Mouse (Mus musculus): Measurements from ENCODE around the gene Anapc7.

The Anapc7 gene

GRCm38 (mm10) chr5:122421271-122422068, at the start of gene Anapc7:
Gene Anapc7 (plus strand): TSS chr5:122421693.
- DNase-seq (ENCODE audit: low spot score in 2 of 2), result no peak

DNA sequence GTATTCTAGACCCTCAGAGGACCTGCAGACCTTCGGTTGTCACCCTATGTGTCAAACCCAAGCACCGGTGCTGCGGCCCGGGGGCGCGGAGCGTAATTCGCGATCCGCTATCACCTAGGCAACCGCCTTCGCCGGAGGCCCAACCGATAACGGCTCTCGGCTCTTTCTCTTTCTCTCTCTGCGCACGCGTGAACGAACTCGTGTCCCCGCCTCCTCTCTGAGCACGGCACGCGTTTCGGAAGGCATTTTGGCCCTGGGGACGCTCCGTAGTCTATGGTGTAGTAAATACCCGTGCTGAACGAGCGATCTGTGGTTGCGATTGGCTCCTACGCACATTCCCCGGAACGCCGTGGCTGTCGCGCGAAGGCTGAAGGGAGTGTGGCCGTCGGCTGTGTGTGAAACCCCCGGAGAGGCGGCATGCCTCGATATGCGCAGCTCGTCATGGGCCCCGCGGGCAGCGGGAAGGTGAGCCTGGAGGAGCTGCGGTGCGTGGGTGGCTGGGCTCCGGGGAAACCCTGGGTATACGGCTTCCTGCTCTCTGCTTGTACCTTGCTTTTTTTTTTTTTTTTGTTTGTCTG, 49.2 kb upstream of the Anapc7 start, which contains the start of gene Fam216a:
Fam216a (minus strand) TSS at position 173 of the 578 bp plus-strand sequence.
- peak; percentile 96 to 100 for DNase-seq (ENCODE audit: low spot score in 2 of 2)

DNA sequence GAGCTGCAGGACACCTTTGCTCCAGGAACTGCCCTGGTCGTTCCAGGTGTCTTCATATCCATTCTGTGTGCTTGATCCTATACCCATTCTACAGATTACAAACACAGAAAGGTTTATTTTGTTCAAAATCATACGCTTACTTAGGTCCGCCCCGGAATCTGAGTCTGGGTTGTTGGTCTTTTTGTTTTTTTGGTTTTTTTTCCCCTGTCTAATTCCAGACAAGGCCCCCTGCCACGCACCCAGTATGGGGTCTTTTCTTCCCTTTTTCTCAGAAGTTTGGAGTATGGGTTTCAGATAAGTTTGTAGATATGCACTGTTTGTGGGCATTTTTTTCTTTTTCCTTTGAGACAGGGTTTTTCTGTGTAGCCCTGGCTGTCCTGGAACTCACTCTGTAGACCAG, 48.6 kb upstream of the Anapc7 start:
- DNase-seq (ENCODE audit: low spot score in 2 of 2), result no peak

GRCm38 (mm10) chr5:122377101-122377833, 44.2 kb upstream of the Anapc7 start:
- DNase-seq (ENCODE audit: low spot score in 2 of 2), result no peak

GRCm38 (mm10) chr5:122378171-122378570, 43.3 kb upstream of the Anapc7 start:
- no peak for DNase-seq (ENCODE audit: low spot score in 2 of 2)

GRCm38 (mm10) chr5:122379374-122380155, 41.9 kb upstream of the Anapc7 start:
- peak in 1 of 2 experiments; percentile 82 for DNase-seq (ENCODE audit: low spot score in 2 of 2)

GRCm38 (mm10) chr5:122390006-122390405, 31.5 kb upstream of the Anapc7 start:
- DNase-seq (ENCODE audit: low spot score in 2 of 2), result no peak

- no peak for DNase-seq (ENCODE audit: low spot score in 2 of 2)
Measured at GRCm38 (mm10) chr5:122390671-122391070, 30.8 kb upstream of the Anapc7 start.

- no peak for DNase-seq (ENCODE audit: low spot score in 2 of 2)
Measured at GRCm38 (mm10) chr5:122391178-122391785, 30.2 kb upstream of the Anapc7 start.

- peak; percentile 62 to 91 for DNase-seq (ENCODE audit: low spot score in 2 of 2)
Measured at GRCm38 (mm10) chr5:122391786-122392180, 29.7 kb upstream of the Anapc7 start, which contains the start of gene Arpc3. Gene Arpc3 (plus strand): TSS chr5:122391878.

DNA sequence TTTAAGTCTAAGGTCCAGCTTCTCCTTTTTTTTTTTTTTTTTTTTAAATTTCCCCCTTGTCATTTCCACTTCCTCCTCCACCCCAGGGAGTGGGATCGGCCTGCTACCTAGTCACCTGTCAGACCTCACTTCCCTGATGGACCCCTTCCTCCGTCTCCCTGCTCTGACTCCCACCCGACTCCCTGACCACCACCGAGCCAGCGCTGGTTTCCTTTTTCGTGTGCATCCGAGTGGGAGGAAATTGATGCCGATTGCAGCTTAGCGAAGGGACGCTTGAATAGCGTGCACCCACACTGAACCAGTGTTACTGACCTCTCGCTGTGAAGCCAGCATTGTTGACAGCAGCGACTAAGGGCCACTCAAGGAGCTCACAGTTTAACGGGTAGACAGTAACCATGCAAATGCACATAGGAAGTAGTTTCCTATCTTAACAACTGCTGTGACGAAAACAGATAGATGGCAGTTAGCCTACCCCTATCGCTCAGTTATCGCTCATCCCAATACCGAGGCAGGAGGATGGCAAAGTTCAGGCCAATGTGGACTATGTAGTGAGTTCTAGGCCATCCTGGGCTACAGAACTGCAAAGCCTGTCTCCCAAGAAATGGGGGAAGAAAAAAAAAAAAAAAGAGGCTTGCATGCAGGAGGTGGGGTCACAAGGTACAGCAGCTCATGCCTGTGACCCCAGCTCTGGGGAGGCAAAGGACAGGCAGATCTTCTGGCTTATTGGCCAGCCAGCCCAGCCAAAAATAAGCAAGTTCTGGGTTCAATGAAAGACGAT, 29.1 kb upstream of the Anapc7 start:
- no peak for DNase-seq (ENCODE audit: low spot score in 2 of 2)

- peak in 1 of 2 experiments; percentile 68 for DNase-seq (ENCODE audit: low spot score in 2 of 2)
Measured at GRCm38 (mm10) chr5:122393887-122394286, 27.6 kb upstream of the Anapc7 start.

- DNase-seq (ENCODE audit: low spot score in 2 of 2), result no peak
Measured at GRCm38 (mm10) chr5:122396791-122397190, 24.7 kb upstream of the Anapc7 start.

GRCm38 (mm10) chr5:122397495-122397894, 24.0 kb upstream of the Anapc7 start:
- DNase-seq (ENCODE audit: low spot score in 2 of 2), result no peak

- no peak for DNase-seq (ENCODE audit: low spot score in 2 of 2)
Measured at GRCm38 (mm10) chr5:122399871-122400270, 21.6 kb upstream of the Anapc7 start.

DNA sequence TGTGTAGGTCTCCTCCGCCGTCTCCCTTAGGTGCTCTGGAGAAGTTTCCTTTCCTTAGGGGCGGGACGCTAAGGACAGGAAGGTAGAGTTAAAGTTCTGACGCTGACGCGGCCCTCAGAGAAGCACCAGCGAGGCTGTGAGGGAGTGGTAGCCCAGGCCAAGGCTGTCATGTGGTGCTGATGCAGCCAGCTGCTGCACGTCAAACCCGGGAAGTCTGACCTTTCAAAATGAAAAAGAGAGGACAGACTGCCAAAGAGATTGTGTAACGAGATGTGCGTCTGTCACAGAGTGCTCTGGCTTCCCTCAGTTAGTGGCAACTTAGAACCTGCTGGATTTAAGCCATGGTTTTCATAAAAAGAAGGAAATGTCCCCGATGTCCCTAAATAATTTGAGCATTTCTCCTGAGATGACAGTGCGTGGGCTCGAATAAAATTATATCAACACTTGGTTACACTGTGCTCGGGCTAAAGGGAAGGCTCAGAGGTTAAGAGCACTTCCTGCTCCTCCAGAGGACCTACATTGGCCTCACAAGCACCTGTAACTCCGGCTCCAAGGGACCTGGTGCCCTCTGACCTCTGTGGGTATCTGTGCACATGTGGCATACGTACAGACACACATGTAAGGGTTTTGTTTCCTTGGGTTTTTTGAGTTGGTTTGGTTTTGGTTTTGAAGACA, 20.7 kb upstream of the Anapc7 start:
- DNase-seq (ENCODE audit: low spot score in 2 of 2), result peak in 1 of 2 experiments; percentile 58

DNA sequence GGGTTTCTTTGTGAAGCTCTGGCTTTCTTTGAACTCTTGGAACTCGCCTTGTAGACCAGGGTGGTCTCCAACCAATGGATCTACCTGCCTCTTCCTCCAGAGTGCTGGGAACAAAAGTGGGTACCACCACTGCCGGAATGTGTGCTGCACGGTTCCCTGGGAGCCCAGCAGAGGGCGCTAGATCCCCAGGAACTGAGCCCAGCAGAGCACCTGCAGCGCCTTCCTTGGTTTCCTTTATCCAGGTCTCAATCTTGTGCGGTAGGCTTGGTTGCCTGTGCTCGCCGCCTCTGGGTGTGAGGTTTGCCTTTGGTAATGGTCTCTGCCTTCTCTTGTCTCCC, 20.2 kb upstream of the Anapc7 start:
- DNase-seq (ENCODE audit: low spot score in 2 of 2), result peak in 1 of 2 experiments; percentile 76

- DNase-seq (ENCODE audit: low spot score in 2 of 2), result no peak
Measured at GRCm38 (mm10) chr5:122402160-122402559, 19.3 kb upstream of the Anapc7 start.

GRCm38 (mm10) chr5:122402772-122403171, 18.7 kb upstream of the Anapc7 start:
- peak in 1 of 2 experiments; percentile 70 for DNase-seq (ENCODE audit: low spot score in 2 of 2)

- no peak for DNase-seq (ENCODE audit: low spot score in 2 of 2)
Measured at GRCm38 (mm10) chr5:122403362-122403761, 18.1 kb upstream of the Anapc7 start.

Data from left cerebral cortex, adult 9 months (tissue).